Mouse (Mus musculus) stomach, embryonic 14.5 days (tissue): Measurements from ENCODE around the gene Usp25. TPM values are rescaled to one million over a fixed set of nuclear protein-coding genes. Genes with fewer than 3 reads are reported as not detected.
A peak's percentile ranks its signal among the peaks of the same experiment; 100 is the strongest.

Experiments used
- ATAC-seq: fragments of 200-750 bp; cut with Nextera tagmentation; 2 replicates; pipeline ENCODE4 v1.8.0; 2017; ENCODE audit warnings: low read depth, moderate TSS enrichment; ENCODE audit not compliant: insufficient number of reproducible peaks, insufficient read depth, low FRiP score
- H3K27ac ChIP-seq: fragments of 300-500 bp; sonication (generic); 2 replicates; pipeline ENCODE4 v1.5.1; 2014; ENCODE audit warnings: mild to moderate bottlenecking, low read length, moderate library complexity, mixed read lengths
- H3K27me3 ChIP-seq: fragments of 300-500 bp; sonication (generic); 2 replicates; pipeline ENCODE4 v1.6.1; 2014; ENCODE audit warnings: low read length, control low read depth, mixed read lengths; ENCODE audit not compliant: control insufficient read depth, insufficient read depth
- H3K36me3 ChIP-seq: fragments of 300-500 bp; sonication (generic); 2 replicates; pipeline ENCODE4 v1.6.1; 2014; ENCODE audit warnings: mild to moderate bottlenecking, control low read depth, low read length, moderate library complexity, mixed read lengths; ENCODE audit not compliant: control insufficient read depth, insufficient read depth
- H3K4me1 ChIP-seq: fragments of 300-500 bp; sonication (generic); 2 replicates; pipeline ENCODE4 v1.6.1; 2014; ENCODE audit warnings: low read length, control low read depth, mixed read lengths; ENCODE audit not compliant: control insufficient read depth, insufficient read depth
- H3K4me2 ChIP-seq: fragments of 300-500 bp; sonication (generic); replicated peaks from 2 replicates; pipeline ENCODE4 v1.6.1; 2014; ENCODE audit warnings: low read depth, low read length, control low read depth
- H3K4me3 ChIP-seq: fragments of 300-500 bp; sonication (generic); 2 replicates; pipeline ENCODE4 v1.5.1; 2014; ENCODE audit warnings: low read depth, low read length, control low read depth
- H3K9ac ChIP-seq: fragments of 300-500 bp; sonication (generic); replicated peaks from 2 replicates; pipeline ENCODE4 v1.6.1; 2014; ENCODE audit warnings: low read depth, mild to moderate bottlenecking, control low read depth, low read length, moderate library complexity, mixed read lengths
- H3K9me3 ChIP-seq: fragments of 300-500 bp; sonication (generic); 2 replicates; pipeline ENCODE4 v1.6.1; 2016; ENCODE audit warnings: low read depth, low read length, control low read depth; ENCODE audit not compliant: control insufficient read depth
- WGBS: fragments of 180-500 bp; shearing (Covaris S2); extraction: QIAGEN DNeasy Blood & Tissue Kit; methylation state at CpG from one replicate; pipeline ENCODE4 v1.1.7; 2014; 5-methylcytosine and 5-hydroxymethylcytosine counted together
- polyA plus RNA-seq: library from polyadenylated mRNA; unstranded; fragments of >200 nt; fragmentation: Nextera tagmentation; extraction: Ambion mirVana; gene quantifications from 2 replicates; pipeline ENCODE4 v1.2.1, GENCODE M21; 2014

Usp25 gene
- polyA plus RNA-seq, result 26.1 and 32.0 TPM in 2 replicates

GRCm38 (mm10) chr16:77013427-77014320, at the start of gene Usp25:
Usp25 (plus strand) TSS chr16:77013706.
- peak; percentile 95 for ATAC-seq
- Histone ChIP-seq H3K36me3 (no peaks in the 10 kb centered on the region), H3K9ac (peak within 1 kb of the TSS; percentile 96), H3K4me1 (no peaks in the 10 kb centered on the region; the same call in 1 of the 2 replicates), H3K4me2 (peak within 1 kb of the TSS; percentile 55), H3K27me3 (no peaks in the 10 kb centered on the region), H3K4me3 (peak within 1 kb of the TSS; percentile 75), H3K27ac (peak within 1 kb of the TSS; percentile 90), H3K9me3 (no peaks in the 10 kb centered on the region)
- under 1% methylated on average over 104 of the region's 126 CpGs for WGBS

GRCm38 (mm10) chr16:76967593-76968275, 45.8 kb upstream of the Usp25 start:
- WGBS, result 83% methylated on average over 3 of the region's 3 CpGs
- no peak for ATAC-seq
- Histone ChIP-seq H3K27ac (no peak overlapping the region), H3K4me3 (no peak overlapping the region), H3K9ac (no peak overlapping the region), H3K4me2 (no peak overlapping the region), H3K36me3 (no peaks in the 10 kb centered on the region), H3K9me3 (no peaks in the 10 kb centered on the region), H3K4me1 (no peaks in the 10 kb centered on the region), H3K27me3 (no peaks in the 10 kb centered on the region)

- H3K9me3 ChIP-seq, result no peaks in the 10 kb centered on the region
- no peaks in the 10 kb centered on the region for H3K27me3 ChIP-seq
- no peak overlapping the region for H3K9ac ChIP-seq
- WGBS, result 43% methylated on average over 5 of the region's 5 CpGs
- ATAC-seq, result no peak
- H3K36me3 ChIP-seq, result no peaks in the 10 kb centered on the region
- H3K4me1 ChIP-seq, result no peaks in the 10 kb centered on the region
- no peak overlapping the region for H3K4me2 ChIP-seq
- H3K4me3 ChIP-seq, result no peak overlapping the region
- no peak overlapping the region for H3K27ac ChIP-seq
Observed at GRCm38 (mm10) chr16:76971211-76971610, 42.3 kb upstream of the Usp25 start.

GRCm38 (mm10) chr16:76976787-76977430, 36.6 kb upstream of the Usp25 start:
- Histone ChIP-seq H3K4me3 (no peak overlapping the region), H3K4me2 (no peak overlapping the region), H3K36me3 (no peaks in the 10 kb centered on the region), H3K9ac (no peak overlapping the region), H3K27ac (no peak overlapping the region), H3K4me1 (no peaks in the 10 kb centered on the region), H3K27me3 (no peaks in the 10 kb centered on the region), H3K9me3 (no peaks in the 10 kb centered on the region)
- ATAC-seq, result no peak
- WGBS, result 76% methylated on average over 5 of the region's 5 CpGs

GRCm38 (mm10) chr16:76983696-76984095, 29.8 kb upstream of the Usp25 start:
- Histone ChIP-seq H3K27me3 (no peaks in the 10 kb centered on the region), H3K4me3 (no peak overlapping the region), H3K36me3 (no peaks in the 10 kb centered on the region), H3K9me3 (no peaks in the 10 kb centered on the region), H3K4me1 (no peaks in the 10 kb centered on the region), H3K9ac (no peak overlapping the region), H3K27ac (no peak overlapping the region), H3K4me2 (no peak overlapping the region)
- WGBS, result 81% methylated on average over 6 of the region's 6 CpGs
- no peak for ATAC-seq

- no peaks in the 10 kb centered on the region for H3K9me3 ChIP-seq
- H3K4me1 ChIP-seq, result no peaks in the 10 kb centered on the region
- no peak overlapping the region for H3K4me2 ChIP-seq
- no peak overlapping the region for H3K4me3 ChIP-seq
- no peaks in the 10 kb centered on the region for H3K27me3 ChIP-seq
- ATAC-seq, result no peak
- no peak overlapping the region for H3K9ac ChIP-seq
- WGBS, result 86% methylated on average over 4 of the region's 4 CpGs
- no peaks in the 10 kb centered on the region for H3K36me3 ChIP-seq
- H3K27ac ChIP-seq, result no peak overlapping the region
Observed at GRCm38 (mm10) chr16:76987711-76988110, 25.8 kb upstream of the Usp25 start.

- Histone ChIP-seq H3K4me3 (no peak overlapping the region), H3K4me2 (no peak overlapping the region), H3K27ac (no peak overlapping the region), H3K36me3 (no peaks in the 10 kb centered on the region), H3K9ac (no peak overlapping the region), H3K4me1 (no peaks in the 10 kb centered on the region), H3K9me3 (no peaks in the 10 kb centered on the region), H3K27me3 (no peaks in the 10 kb centered on the region)
- no peak for ATAC-seq
- 85% methylated on average over 3 of the region's 3 CpGs for WGBS
Observed at GRCm38 (mm10) chr16:77003900-77004299, 9.6 kb upstream of the Usp25 start.

GRCm38 (mm10) chr16:77009173-77009572, 4.3 kb upstream of the Usp25 start:
- no peaks in the 10 kb centered on the region for H3K27me3 ChIP-seq
- H3K4me3 ChIP-seq, result no peak overlapping the region
- H3K9ac ChIP-seq, result no peak overlapping the region
- H3K4me1 ChIP-seq, result no peaks in the 10 kb centered on the region
- H3K27ac ChIP-seq, result no peak overlapping the region
- 61% methylated on average over 5 of the region's 5 CpGs for WGBS
- H3K36me3 ChIP-seq, result no peaks in the 10 kb centered on the region
- H3K9me3 ChIP-seq, result no peaks in the 10 kb centered on the region
- ATAC-seq, result no peak
- no peak overlapping the region for H3K4me2 ChIP-seq
